Mouse (Mus musculus): ENCODE data around the gene Lysmd4. TPM values are rescaled to one million over a fixed set of nuclear protein-coding genes. Genes with fewer than 3 reads are reported as not detected.

Lysmd4 gene
- total RNA-seq, 2 experiments from 2014 or later = 34.4 to 39.0 TPM

DNA sequence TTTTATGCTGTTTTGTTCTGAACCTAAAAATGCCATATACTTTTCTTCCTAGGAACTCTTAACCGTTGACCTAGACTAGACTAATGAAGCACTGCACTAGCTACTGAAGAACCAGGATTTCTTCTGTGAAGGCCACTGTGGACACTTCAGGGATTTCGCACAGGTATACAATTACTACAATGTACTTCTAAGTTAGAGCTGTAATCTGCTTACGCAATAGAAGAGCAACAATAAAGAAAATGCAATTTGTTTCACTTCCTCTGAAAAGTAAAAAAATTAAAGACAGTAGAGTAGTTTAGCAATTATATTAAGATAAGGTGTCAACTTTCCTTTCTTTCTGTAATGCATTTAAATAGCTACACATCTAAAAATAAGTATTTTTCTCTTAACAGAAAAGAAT, 84.7 kb downstream of the Lysmd4 start:
- DNase-seq (ENCODE audit: low spot score in 2 of 2) = no peak
- intact Hi-C loops (cut with DNase I) = no loop called here

DNA sequence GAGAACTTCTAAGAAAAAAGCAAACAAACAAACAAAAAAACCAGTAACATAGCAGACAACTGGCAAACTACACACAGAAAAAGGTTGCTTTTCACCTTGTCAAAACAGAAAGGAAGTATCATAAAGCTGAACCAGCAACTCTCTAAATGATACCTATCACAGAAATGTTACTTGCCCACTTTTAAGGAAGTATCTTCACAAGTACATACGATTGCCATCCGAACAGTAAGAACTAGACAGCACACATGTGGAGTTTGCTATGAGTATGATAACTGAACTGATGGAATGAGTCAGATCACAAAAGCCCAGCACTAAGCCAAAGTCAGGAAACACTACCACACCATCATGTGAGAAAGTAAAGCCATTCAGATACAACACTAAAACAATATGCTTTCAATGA, 85.8 kb downstream of the Lysmd4 start:
- intact Hi-C loops (cut with DNase I) = no loop called here
- no peak for DNase-seq (ENCODE audit: low spot score in 2 of 2)

DNA sequence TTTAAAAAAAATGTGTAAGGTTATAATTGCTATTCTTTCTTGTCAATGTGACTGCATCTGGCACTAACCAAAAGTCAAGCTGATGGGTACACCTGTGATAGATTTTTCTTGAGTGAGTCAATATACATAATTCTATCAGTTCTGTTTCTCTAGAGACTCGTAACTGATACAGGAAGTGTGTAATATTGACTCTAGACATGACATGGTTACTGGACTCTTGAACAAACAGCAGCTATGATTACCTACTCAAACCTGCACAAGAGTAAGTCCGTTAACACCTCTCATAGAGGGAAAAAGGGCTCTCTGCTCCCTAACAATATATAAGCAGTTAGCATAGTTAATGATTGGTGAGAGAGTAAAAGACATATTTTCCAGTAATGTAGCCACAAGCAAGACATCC, 87.8 kb downstream of the Lysmd4 start:
- intact Hi-C loops (cut with DNase I) = no loop called here
- no peak for DNase-seq (ENCODE audit: low spot score in 2 of 2)

DNA sequence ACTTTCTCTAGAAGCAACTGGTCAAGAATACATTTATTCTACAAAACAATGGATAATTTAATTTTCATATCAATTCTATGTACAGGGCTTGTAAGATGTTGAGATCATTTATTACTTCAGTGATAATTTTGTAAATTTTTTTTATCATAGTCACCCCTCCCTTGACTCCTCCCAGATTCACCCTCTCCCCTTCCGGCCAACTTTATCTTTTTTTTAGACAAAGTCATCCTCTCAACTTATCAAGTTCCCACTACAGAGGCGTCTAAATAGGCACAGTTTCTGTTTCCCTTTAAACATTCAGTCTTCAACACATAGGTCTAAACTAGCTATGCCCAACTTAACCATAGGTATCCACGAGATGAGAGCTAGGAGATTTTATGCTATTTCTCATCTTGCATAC, 90.9 kb downstream of the Lysmd4 start:
- DNase-seq (ENCODE audit: low spot score in 2 of 2) = no peak
- intact Hi-C loops (cut with DNase I) = no loop called here

DNA sequence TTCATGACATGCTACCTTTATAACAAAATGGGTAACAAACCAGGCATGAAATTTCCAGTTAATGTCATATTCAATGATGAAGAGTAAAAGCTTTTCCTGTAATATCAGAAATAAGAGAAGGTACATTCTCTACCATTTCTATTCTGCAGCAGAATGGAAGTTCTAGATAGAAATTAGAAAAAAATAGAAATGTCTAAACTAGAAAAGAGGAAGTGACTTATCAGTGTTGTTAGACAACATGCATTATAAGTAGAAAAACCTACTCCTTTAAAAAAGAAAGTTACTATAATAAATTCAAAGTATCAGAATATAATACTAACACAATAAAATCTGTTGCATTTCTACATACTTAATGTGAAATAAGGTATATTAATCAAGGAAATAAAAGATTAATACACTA, 96.4 kb downstream of the Lysmd4 start:
- intact Hi-C loops (cut with DNase I) = no loop called here

GRCm38 (mm10) chr7:67320359-67320758, 98.0 kb downstream of the Lysmd4 start:
- no peak for DNase-seq (ENCODE audit: low spot score in 2 of 2)
- intact Hi-C loops (cut with DNase I) = no loop called here

More for the DNA sequence above, 96.4 kb downstream of the Lysmd4 start:
- DNase-seq (ENCODE audit: low spot score in 2 of 2) = no peak

DNA sequence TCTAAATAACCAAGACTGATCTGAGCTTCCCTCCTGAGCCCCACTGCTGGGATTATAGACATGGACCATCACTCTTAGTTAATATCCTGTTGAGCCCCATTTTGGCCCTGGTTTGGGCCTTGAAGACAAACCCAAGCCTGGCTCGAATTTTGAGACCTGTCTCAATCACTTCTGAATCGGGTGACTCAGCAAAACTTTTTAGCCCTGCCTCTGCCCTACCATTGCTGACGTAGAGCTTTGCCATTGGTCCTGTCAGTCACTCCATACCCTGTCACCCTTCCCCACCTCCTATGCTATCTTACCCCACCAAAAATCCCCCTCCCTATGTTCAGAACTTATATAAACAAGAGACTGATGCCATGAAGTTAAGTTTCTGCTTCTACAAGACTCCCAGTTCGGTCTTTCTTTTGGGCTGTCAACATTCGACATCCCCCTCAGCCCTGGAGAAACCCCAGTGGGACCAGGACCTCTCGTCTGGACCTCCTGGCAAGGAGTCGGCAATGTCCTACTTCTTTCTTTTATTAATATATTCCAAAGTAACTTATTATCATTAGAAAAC, 119.8 kb downstream of the Lysmd4 start:
- no peak for DNase-seq (ENCODE audit: low spot score in 2 of 2)
- intact Hi-C loops (cut with DNase I) = no loop called here

- intact Hi-C loops (cut with DNase I) = no loop called here
- no peak for DNase-seq (ENCODE audit: low spot score in 2 of 2)
Measured at GRCm38 (mm10) chr7:67344443-67344842, 122.1 kb downstream of the Lysmd4 start.

GRCm38 (mm10) chr7:67352989-67353388, 130.6 kb downstream of the Lysmd4 start:
- intact Hi-C loops (cut with DNase I) = no loop called here
- no peak for DNase-seq (ENCODE audit: low spot score in 2 of 2)

DNA sequence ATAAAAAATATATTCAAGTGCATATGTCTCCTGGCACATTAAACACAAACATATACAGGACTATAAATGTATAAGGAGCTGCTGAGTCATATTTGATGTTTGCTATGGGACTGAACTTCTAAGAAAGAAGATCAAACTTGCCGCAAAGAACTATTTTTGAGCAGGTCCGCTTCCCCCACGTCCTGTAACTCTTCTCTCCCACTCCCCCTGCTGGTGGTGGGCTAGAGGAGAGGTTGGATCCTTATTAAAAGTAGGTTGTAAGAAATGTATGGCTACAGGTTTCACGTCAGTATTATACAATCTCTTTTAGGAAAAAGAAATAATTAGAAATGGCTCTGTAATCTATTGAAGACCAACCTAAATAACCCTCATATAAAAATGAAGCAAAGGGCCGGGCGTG, 131.3 kb downstream of the Lysmd4 start:
- intact Hi-C loops (cut with DNase I) = no loop called here
- DNase-seq (ENCODE audit: low spot score in 2 of 2) = peak in 1 of 2 experiments; percentile 28

DNA sequence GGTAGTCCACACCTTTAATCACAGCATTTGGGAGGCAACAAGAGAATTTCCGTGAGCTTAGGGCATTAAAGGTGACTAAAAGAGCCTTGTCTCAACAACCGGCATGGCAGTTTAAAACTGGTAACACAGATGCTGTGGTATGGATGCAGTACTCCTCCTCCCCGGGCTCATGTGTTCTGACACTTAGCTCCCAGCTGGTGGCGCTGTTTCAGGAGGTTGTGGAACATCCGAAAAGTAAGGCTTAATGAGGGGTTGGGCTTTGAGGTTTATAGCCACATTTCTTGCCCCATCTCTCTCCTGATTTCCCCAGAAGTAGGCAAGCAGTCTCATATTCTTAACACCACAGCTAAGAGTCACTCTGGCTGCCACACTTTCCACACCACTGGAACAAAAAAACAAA, 133.5 kb downstream of the Lysmd4 start:
- DNase-seq (ENCODE audit: low spot score in 2 of 2) = no peak
- intact Hi-C loops (cut with DNase I) = no loop called here

Other genes starting within 250 kb of the Lysmd4 start
- gene Mef2a, start 150.3 kb downstream of the Lysmd4 start, total RNA-seq (2021) = 100 to 1,000 TPM; 110 to 112 TPM

Measured in left cerebral cortex, postnatal 25 days (tissue).